Mouse (Mus musculus) liver, embryonic 18 days (tissue): ENCODE measurements around the gene Gm21650. TPM values are rescaled to one million over a fixed set of nuclear protein-coding genes. Genes with fewer than 3 reads are reported as not detected.

Source experiments
- polyA plus RNA-seq: library from polyadenylated mRNA; depleted of rRNA; stranded (reverse); fragments of >200 nt; gene quantifications from 2 replicates; pipeline ENCODE4 v1.2.3, GENCODE M21; 2012; rRNA removed

The Gm21650 gene
- not detected in 2 replicates for polyA plus RNA-seq

DNA sequence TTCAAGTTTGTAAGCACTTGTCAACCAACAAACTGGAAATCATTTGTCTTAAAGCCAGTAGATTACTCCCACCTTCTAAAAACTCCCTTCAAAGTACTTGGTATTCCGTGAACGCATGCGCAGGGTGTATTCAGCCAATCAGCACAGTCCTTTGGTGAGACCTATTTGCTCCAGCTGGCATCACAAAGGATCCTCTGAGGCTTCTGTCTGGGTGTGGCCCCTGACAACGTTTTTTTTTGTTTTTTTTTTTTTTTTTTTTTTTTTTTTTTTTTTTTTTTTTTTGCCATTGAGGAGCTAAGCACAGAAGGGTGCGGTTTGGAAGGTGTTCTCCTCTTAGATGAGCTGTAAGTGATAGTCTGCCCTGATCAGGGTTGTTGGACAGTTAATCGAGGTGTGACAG lies at the start of gene Gm21650:
Gene Gm21650 (plus strand): TSS at position 301 of the 400 bp plus-strand sequence.

